Comparison of ENCODE assay signal across 9 mouse cellular contexts in the genomic region with DNA sequence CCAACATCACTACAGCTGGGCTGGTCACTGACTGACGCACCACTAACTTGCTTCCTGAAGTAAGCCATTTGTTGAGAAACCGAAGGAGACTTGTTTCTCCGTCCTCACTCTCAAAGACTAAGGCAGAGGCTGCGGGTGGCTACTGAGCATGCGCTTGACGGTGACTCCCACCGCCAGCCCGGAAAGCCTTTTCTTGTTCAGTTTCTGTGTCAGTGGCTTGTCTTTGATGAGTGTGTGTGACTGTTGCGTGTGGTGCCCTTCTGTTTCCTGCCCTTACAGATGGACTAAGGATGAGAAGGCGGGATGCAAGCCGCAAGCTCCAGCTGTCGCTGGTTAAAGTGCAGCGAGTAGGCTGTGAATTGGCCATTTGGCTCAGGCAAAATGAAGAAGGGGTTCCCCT. TPM values are rescaled to one million over a fixed set of nuclear protein-coding genes. Genes with fewer than 3 reads are reported as not detected.
DNase-seq lines count a peak whose midpoint lies in the region; ATAC-seq and TF ChIP-seq lines count a peak whose summit lies in the region.
"Had no signal": no experiment of that assay in that cellular context is flagged by ENCODE, and none has a peak within 500 bp of the region (broad histone marks: within the 10 kb centered on the region; RNA-seq: fewer than 3 reads in every experiment).

No protein-coding gene starts in this region.

- 70% methylated on average over 13 of the region's 13 CpGs for WGBS in hindbrain, embryonic 10.5 days
- 62% methylated on average over 13 of the region's 13 CpGs for WGBS in hindbrain, embryonic 11.5 days
- WGBS in hindbrain, embryonic 13.5 days, result 64% methylated on average over 13 of the region's 13 CpGs
- 71% methylated on average over 13 of the region's 13 CpGs for WGBS in neural tube, embryonic 15.5 days

- H3K4me1 ChIP-seq in hindbrain, embryonic 10.5 days (replicated peaks), result peaks cover 41% of the 10 kb centered on the region
- H3K4me1 ChIP-seq in hindbrain, embryonic 11.5 days (replicated peaks; ENCODE audit: control insufficient read depth, insufficient read depth, low read length), result no peaks in the 10 kb centered on the region
- H3K4me1 ChIP-seq in hindbrain, embryonic 13.5 days (replicated peaks), result peaks cover 36% of the 10 kb centered on the region
- H3K4me1 ChIP-seq in neural tube, embryonic 15.5 days, result peaks cover 26% of the 10 kb centered on the region

- no peaks in the 10 kb centered on the region for H3K9me3 ChIP-seq in hindbrain, embryonic 10.5 days
- no peaks in the 10 kb centered on the region for H3K9me3 ChIP-seq in hindbrain, embryonic 11.5 days (ENCODE audit: control insufficient read depth, low read length)
- H3K9me3 ChIP-seq in hindbrain, embryonic 13.5 days, result no peaks in the 10 kb centered on the region
- no peaks in the 10 kb centered on the region for H3K9me3 ChIP-seq in neural tube, embryonic 15.5 days (replicated peaks)

- no peak for TF ChIP-seq CTCF in brain, embryonic 14.5 days (IDR thresholded peaks at IDR 0.05; ENCODE audit: borderline replicate concordance, extremely low read depth, insufficient read depth, insufficient read length)

- no peak for ATAC-seq in hindbrain, embryonic 11.5 days (ENCODE audit: low FRiP score)
- ATAC-seq in hindbrain, embryonic 13.5 days (ENCODE audit: low FRiP score), result no peak
- ATAC-seq in neural tube, embryonic 15.5 days (ENCODE audit: low FRiP score), result no peak

- no peaks in the 10 kb centered on the region for H3K36me3 ChIP-seq in hindbrain, embryonic 10.5 days
- H3K36me3 ChIP-seq in hindbrain, embryonic 11.5 days (ENCODE audit: control insufficient read depth, insufficient read depth, low read length), result no peaks in the 10 kb centered on the region
- H3K36me3 ChIP-seq in hindbrain, embryonic 13.5 days, result no peaks in the 10 kb centered on the region
- H3K36me3 ChIP-seq in neural tube, embryonic 15.5 days, result no peaks in the 10 kb centered on the region

- no peak for DNase-seq in hindbrain, embryonic 10.5 days (ENCODE audit: low spot score)
- DNase-seq in hindbrain, embryonic 11.5 days (ENCODE audit: low spot score), result no peak
- peak; percentile 72 for DNase-seq in brain, embryonic 14.5 days (ENCODE audit: low read depth)
- DNase-seq in left cerebral cortex, postnatal 14 days (ENCODE audit: low spot score in 2 of 2), result peak; percentile 45 to 46
- DNase-seq in embryo, embryonic 10.5 days (ENCODE audit: low spot score), result no peak
- no peak for DNase-seq in ovary, postnatal 14 days (ENCODE audit: low spot score)

- no peak overlapping the region for H3K4me2 ChIP-seq in hindbrain, embryonic 11.5 days (replicated peaks; ENCODE audit: low read depth, low read length)
- peak overlapping the region; percentile 27; the same call in 1 of the 2 replicates for H3K4me2 ChIP-seq in hindbrain, embryonic 13.5 days
- H3K4me2 ChIP-seq in neural tube, embryonic 15.5 days, result peak overlapping the region; percentile 37

- H3K27ac ChIP-seq in hindbrain, embryonic 10.5 days, result 0 out of 2 replicates have a peak overlapping the region, but pooled peaks have one; percentile 30
- H3K27ac ChIP-seq in hindbrain, embryonic 11.5 days (ENCODE audit: low read depth, low read length), result no peak overlapping the region
- H3K27ac ChIP-seq in hindbrain, embryonic 13.5 days, result 0 out of 2 replicates have a peak overlapping the region, but pooled peaks have one; percentile 12
- H3K27ac ChIP-seq in neural tube, embryonic 15.5 days (replicated peaks), result no peak overlapping the region

- intact Hi-C loops in left cerebral cortex, postnatal 14 days (cut with DNase I), result no loop called here

- no peak overlapping the region for H3K9ac ChIP-seq in hindbrain, embryonic 11.5 days (ENCODE audit: low read depth, low read length)
- H3K9ac ChIP-seq in hindbrain, embryonic 13.5 days, result no peak overlapping the region
- no peak overlapping the region for H3K9ac ChIP-seq in neural tube, embryonic 15.5 days (replicated peaks)

- TF ChIP-seq POLR2A in brain, embryonic 14.5 days (IDR thresholded peaks at IDR 0.05; ENCODE audit: borderline replicate concordance, extremely low read depth, insufficient read depth, insufficient read length, poor library complexity, severe bottlenecking), result no peak

- no peak overlapping the region for H3K4me3 ChIP-seq in hindbrain, embryonic 10.5 days
- H3K4me3 ChIP-seq in hindbrain, embryonic 11.5 days (ENCODE audit: low read depth, low read length), result no peak overlapping the region
- no peak overlapping the region for H3K4me3 ChIP-seq in hindbrain, embryonic 13.5 days
- H3K4me3 ChIP-seq in neural tube, embryonic 15.5 days (replicated peaks), result no peak overlapping the region

- H3K27me3 ChIP-seq in hindbrain, embryonic 10.5 days (ENCODE audit: insufficient read depth, poor library complexity, severe bottlenecking), result 0 out of 2 replicates have a peak, but pooled peaks cover 6% of the 10 kb centered on the region
- no peaks in the 10 kb centered on the region for H3K27me3 ChIP-seq in hindbrain, embryonic 11.5 days (ENCODE audit: control insufficient read depth, insufficient read depth, low read length)
- H3K27me3 ChIP-seq in hindbrain, embryonic 13.5 days, result no peaks in the 10 kb centered on the region
- H3K27me3 ChIP-seq in neural tube, embryonic 15.5 days (replicated peaks), result no peaks in the 10 kb centered on the region

RNA-seq across cellular contexts. Expression of gene Itgb6, which starts 5.1 kb away (rescaled TPM):
- 0.83 and 0.88 TPM in 2 replicates for polyA plus RNA-seq in hindbrain, embryonic 10.5 days (2016; fragmentation: Nextera tagmentation; extraction: Ambion mirVana)
- 0.45 and 0.71 TPM in 2 replicates for polyA plus RNA-seq in hindbrain, embryonic 11.5 days (2014; fragmentation: Nextera tagmentation; extraction: Ambion mirVana)
- 0.04 and 0.15 TPM in 2 replicates for polyA plus RNA-seq in brain, embryonic 14.5 days (2012; rRNA removed)
- 0.05 and 0.19 TPM in 2 replicates for polyA plus RNA-seq in hindbrain, embryonic 13.5 days (2015; fragmentation: Nextera tagmentation; extraction: Ambion mirVana)
- under 1 TPM; 0.18 to 0.21 TPM for total RNA-seq in left cerebral cortex, postnatal 14 days (2021)
- polyA plus RNA-seq in neural tube, embryonic 15.5 days (2015; fragmentation: Nextera tagmentation; extraction: Ambion mirVana), result 0.31 and 0.84 TPM in 2 replicates
- polyA plus RNA-seq: testis, adult 2 months had no signal

Comparison
In these comparisons a context has a peak if more than half of its experiments do, and no peak if none do; other contexts are left out.
1. H3K27ac ChIP-seq: peak in hindbrain, embryonic 10.5 days (single experiment) and hindbrain, embryonic 13.5 days (single experiment); none in hindbrain, embryonic 11.5 days (single experiment) and neural tube, embryonic 15.5 days (single experiment).
2. DNase-seq: peak in brain, embryonic 14.5 days (single experiment) and left cerebral cortex, postnatal 14 days (2 of 2); none in hindbrain, embryonic 10.5 days (single experiment), hindbrain, embryonic 11.5 days (single experiment), embryo, embryonic 10.5 days (single experiment) and ovary, postnatal 14 days (single experiment).